Mouse (Mus musculus) heart, postnatal 14 days (tissue): ENCODE results near the gene Csnk1d. TPM values are rescaled to one million over a fixed set of nuclear protein-coding genes. Genes with fewer than 3 reads are reported as not detected.

Experiments
- DNase-seq, 2 experiments: peaks; one replicate each; pipeline ENCODE4 v3.0.0; 2021 to 2022
- intact Hi-C: fragments of 180-260 bp; cut with DNase I; formaldehyde crosslinking; loops from one replicate; pipeline ENCODE4 v1.15.1; 2025
- total RNA-seq, 2 experiments: library from RNA; stranded (reverse); gene quantifications; 2 replicates each; pipeline ENCODE4 v1.2.3; 2021

Csnk1d gene
- total RNA-seq, 2 experiments from 2014 or later = 70.8 to 73.8 TPM

GRCm38 (mm10) chr11:120989523-120989922, 1.6 kb downstream of the Csnk1d start:
- intact Hi-C loops = no loop called here
- no peak for DNase-seq

DNA sequence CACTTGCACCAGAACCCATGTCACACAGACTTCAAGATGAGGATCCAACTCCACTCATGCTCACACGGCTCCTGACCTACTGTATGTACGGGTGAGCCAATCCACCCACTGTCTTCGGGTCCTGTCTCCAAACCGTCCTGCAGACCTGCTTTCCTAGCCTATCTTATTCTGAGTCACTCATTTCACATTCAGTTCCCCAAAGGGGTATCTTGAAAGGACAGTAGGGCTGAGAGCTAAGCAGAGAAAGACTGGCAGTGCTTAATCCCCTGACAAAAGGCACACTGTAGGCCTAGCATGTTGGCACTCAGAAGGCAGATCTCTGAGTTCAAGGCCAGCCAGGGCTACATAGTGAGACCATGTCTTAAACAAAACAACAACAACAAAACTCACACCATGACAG, 2.7 kb downstream of the Csnk1d start:
- intact Hi-C loops = no loop called here
- DNase-seq = no peak

DNA sequence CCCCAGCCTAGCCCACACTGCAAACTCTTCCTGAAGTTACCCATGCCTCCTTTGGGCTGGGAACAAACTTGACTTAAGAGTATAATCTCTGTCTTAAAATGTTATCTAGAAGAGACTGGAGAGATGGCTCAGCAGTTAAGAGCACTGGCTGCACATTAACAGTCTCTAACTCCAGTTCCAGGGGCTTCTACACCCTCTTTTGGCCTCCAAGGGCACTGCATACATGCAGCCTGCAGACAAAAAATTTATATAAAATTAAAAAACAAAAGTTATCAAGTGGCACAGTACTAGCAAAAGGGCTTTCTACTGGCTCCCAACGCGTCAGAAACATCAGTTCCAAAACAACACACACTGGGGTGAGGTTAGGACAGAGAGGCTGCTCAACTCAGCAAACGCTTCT, 3.5 kb downstream of the Csnk1d start:
- intact Hi-C loops = no loop called here
- DNase-seq = no peak

DNA sequence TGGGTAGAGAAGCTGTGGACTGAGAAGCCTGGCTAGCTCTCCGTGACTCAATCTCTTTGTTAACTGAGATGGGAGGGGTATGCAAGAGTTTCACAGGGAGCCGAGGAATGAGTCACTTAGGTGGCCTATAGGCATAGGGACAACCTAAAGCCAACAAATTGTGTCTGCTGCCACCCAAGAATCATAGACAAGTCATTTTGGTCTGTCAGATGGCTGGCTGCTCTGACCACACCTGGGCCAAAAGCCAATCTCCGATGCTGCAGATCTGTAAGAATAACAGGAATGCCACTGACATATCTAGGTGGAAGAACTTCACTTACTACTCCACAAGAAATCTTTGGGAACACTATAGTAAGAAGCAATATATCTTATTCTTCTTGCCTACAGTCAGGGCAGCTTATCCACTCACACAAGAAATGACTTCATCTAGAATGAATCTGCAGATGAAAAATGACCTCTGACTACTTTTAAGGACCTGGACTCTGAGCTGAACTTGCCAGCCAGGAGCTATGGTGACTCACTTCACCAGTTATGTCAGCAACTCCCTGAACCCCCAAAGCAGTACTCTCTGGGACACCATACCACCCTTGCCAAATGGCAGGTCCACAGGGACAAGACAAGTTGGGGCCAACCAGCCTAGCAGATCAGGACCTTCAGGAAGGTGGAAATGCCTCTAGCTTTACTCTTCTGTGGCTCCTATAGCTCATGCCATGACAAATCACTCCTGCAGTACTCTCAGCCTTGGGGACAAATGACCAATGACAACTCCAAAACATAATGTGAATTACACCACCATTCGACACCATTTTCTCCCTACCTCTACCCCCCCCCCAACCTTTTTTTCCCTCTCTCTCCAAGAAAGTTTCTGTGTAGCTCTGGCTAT, 6.4 kb downstream of the Csnk1d start:
- no peak for DNase-seq
- intact Hi-C loops = no loop called here

DNA sequence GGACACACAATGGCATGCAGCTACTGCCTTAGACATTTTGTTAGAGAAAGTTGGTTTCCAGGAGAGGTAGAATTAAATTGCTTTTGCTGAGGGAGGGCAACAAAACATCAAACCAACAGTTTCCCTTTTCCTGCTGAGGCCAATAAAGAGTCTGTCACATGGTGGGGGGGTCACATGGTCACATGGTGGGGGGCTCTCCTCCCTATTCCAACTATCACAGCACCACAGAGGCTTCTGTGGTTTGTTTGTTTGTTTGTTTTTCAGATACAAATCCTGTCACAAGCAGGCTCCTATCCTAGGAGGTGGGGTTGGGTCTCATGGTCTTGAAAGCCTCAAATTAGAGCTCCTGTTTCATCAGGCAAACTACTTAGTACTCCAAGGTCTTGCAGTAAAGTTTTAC, 8.7 kb downstream of the Csnk1d start:
- intact Hi-C loops = no loop called here
- no peak for DNase-seq

GRCm38 (mm10) chr11:120981661-120982060, 9.5 kb downstream of the Csnk1d start:
- intact Hi-C loops = no loop called here
- no peak for DNase-seq

DNA sequence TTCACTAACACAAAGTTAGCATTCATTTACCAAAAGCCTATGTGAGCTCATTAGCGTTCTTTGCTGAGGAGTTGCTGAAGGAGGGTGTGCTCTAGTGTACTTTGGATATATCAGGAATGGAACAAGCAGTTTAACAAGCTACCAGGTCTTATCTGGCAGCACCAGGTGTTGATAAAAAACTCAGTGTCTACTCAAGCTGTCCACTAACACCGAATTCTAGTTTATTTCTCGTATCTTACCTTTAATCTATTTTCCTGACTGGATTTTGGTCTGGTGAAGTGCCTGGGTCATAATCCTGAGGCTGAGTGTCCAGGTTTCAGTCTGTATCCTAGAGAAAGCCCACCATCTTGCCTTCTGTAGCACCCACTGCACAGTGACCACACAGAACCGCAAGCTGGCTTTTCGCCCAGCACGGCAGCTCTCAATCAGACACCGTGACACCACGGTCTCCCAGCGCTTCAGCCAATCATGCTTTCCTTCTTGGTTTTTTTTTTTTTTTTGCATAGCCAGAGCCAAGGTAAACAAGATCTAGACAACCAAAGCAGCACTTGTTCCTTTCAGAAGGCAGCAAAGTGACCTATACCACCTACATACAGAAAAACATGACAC, 10.6 kb downstream of the Csnk1d start:
- intact Hi-C loops = no loop called here
- DNase-seq = peak; percentile 36 to 37

GRCm38 (mm10) chr11:120979711-120980426, 11.3 kb downstream of the Csnk1d start:
- intact Hi-C loops = loop anchor here (5.0 kb wide), 1 partner anchor 73 kb away; no protein-coding TSS in a partner anchor
- DNase-seq = no peak

DNA sequence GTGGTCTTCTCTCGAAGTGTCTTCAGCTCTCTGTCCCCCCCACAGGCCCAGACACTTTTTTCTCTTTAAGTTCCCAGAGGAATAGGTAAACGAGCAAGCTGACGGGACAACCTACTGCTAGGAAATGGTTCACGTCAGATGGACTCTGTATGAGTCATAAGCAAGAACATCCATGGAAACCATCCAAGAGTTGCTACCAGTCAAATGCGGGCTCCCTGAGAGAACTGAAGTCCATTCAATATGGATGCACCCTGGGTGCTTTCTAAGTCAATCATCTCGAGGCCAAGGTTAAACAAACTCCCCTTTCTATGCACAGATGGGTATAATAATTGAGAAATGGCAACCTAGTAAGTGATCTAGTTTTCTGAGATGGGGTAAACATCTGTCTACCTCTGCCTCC, 17.8 kb downstream of the Csnk1d start:
- DNase-seq = no peak
- intact Hi-C loops = no loop called here

DNA sequence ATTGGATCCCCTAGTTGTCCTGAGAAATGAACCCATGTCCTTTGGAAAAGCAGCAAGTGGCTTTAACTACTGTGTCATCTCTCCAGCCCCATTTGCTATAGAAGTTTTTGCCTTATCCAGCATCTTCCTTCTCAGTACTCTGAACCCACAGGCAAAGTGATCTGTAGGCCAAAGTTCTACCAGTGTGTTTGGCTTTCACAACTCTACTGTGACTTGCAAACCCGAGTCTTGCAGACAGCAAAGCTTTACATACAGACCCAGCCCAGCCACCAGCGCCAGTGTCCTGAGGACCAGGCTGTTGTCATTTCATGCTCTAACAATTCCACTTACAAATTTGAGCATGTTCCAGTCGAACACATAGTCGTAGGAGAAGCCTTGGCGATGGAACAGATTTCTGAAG, 19.9 kb downstream of the Csnk1d start:
- DNase-seq = no peak
- intact Hi-C loops = no loop called here

DNA sequence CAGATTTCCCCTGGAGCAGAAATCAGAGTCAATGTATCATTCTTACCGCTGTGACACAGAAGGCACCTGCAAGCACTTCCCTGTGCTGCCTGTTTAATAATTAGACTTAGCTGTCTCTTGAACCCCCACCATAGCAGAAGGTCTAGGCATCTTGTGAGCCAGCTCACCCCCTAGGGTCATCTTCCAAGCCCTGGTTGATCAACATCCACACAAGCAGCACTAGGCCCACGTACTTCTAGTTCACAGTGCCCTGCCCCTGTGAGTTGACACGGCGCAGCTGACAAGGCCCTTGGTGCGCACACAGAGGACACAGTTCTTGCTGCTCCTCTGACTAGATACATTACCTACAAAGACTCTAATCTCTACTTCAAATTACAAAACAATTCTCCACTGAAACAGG, 21.4 kb downstream of the Csnk1d start:
- intact Hi-C loops = no loop called here
- DNase-seq = no peak

GRCm38 (mm10) chr11:120965587-120965986, 25.5 kb downstream of the Csnk1d start:
- no peak for DNase-seq
- intact Hi-C loops = no loop called here

GRCm38 (mm10) chr11:120964195-120965157, 26.7 kb downstream of the Csnk1d start:
- DNase-seq = peak in 1 of 2 experiments; percentile 33
- intact Hi-C loops = no loop called here

DNA sequence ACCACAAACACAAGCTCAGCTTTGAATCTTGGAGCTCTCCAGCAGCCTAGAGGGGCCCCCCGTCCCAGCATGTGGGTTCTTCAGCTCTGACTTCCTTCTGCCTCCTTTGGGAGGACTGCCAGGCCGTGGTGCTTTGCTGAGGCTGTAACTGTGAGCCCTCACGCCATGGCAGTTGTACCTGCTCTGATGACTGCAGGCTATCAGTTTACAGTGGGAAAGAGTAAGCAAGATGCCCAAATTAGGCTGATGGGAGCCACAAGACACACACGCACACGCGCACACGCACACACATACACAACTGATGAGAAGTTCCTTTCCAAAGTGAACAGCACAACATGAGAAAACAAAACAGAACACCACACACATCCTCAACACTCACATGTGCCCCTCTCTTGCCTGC, 28.2 kb downstream of the Csnk1d start:
- intact Hi-C loops = no loop called here
- DNase-seq = no peak

GRCm38 (mm10) chr11:120962050-120962771, 28.9 kb downstream of the Csnk1d start:
- intact Hi-C loops = no loop called here
- no peak for DNase-seq

DNA sequence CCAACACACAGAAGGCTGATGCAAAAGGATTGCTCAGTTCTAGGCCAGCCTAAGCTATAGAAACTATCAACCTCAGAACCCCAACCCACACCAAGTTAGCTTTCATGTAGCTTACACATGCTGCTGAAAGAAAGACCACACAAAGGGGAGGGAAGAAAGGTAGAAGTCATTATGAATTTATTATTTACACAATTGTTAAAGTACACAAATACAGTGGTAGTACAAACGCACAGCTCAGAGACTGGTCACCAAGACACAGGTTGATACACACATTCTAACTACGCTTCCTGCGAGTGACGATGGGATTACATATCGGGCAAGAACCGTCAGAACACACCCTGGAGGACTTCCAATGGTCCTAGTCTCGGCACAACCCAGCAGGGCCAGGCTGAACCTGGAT, 29.5 kb downstream of the Csnk1d start:
- no peak for DNase-seq
- intact Hi-C loops = no loop called here

- no peak for DNase-seq
- intact Hi-C loops = no loop called here
These were observed 30.9 kb downstream of the Csnk1d start for GRCm38 (mm10) chr11:120960248-120960647.

DNA sequence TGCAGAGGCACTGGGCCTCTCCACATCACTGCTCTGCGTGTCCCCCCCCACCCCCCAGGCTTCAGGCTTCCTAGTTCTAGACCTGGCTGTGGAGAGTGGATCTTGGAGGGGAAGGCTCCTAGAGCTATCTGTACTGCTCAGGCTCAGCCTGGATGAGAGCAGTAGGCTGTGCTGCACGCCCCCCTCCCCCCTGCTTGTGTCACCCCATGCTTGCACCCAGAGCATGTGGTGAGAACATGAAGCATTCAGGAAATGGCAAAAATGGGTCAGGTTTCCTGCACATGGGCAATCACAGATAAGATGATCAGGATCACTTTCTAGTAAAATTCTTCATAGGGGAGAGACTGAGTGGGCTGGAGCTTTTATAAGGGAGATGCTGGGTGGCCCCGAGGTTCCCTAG, 31.6 kb downstream of the Csnk1d start:
- DNase-seq = no peak
- intact Hi-C loops = no loop called here

GRCm38 (mm10) chr11:120959066-120959465, 32.1 kb downstream of the Csnk1d start:
- intact Hi-C loops = no loop called here
- DNase-seq = no peak
